Mouse (Mus musculus) stomach, embryonic 14.5 days (tissue): ENCODE results near the gene Lalba. TPM values are rescaled to one million over a fixed set of nuclear protein-coding genes. Genes with fewer than 3 reads are reported as not detected.

Source experiments
- ATAC-seq: fragments of 200-750 bp; cut with Nextera tagmentation; 2 replicates; pipeline ENCODE4 v1.8.0; 2017; ENCODE audit warnings: low read depth, moderate TSS enrichment; ENCODE audit not compliant: insufficient number of reproducible peaks, insufficient read depth, low FRiP score
- H3K27ac ChIP-seq: fragments of 300-500 bp; sonication (generic); 2 replicates; pipeline ENCODE4 v1.5.1; 2014; ENCODE audit warnings: mild to moderate bottlenecking, low read length, moderate library complexity, mixed read lengths
- H3K27me3 ChIP-seq: fragments of 300-500 bp; sonication (generic); 2 replicates; pipeline ENCODE4 v1.6.1; 2014; ENCODE audit warnings: low read length, control low read depth, mixed read lengths; ENCODE audit not compliant: control insufficient read depth, insufficient read depth
- H3K36me3 ChIP-seq: fragments of 300-500 bp; sonication (generic); 2 replicates; pipeline ENCODE4 v1.6.1; 2014; ENCODE audit warnings: mild to moderate bottlenecking, control low read depth, low read length, moderate library complexity, mixed read lengths; ENCODE audit not compliant: control insufficient read depth, insufficient read depth
- H3K4me1 ChIP-seq: fragments of 300-500 bp; sonication (generic); 2 replicates; pipeline ENCODE4 v1.6.1; 2014; ENCODE audit warnings: low read length, control low read depth, mixed read lengths; ENCODE audit not compliant: control insufficient read depth, insufficient read depth
- H3K4me2 ChIP-seq: fragments of 300-500 bp; sonication (generic); replicated peaks from 2 replicates; pipeline ENCODE4 v1.6.1; 2014; ENCODE audit warnings: low read depth, low read length, control low read depth
- H3K4me3 ChIP-seq: fragments of 300-500 bp; sonication (generic); 2 replicates; pipeline ENCODE4 v1.5.1; 2014; ENCODE audit warnings: low read depth, low read length, control low read depth
- H3K9ac ChIP-seq: fragments of 300-500 bp; sonication (generic); replicated peaks from 2 replicates; pipeline ENCODE4 v1.6.1; 2014; ENCODE audit warnings: low read depth, mild to moderate bottlenecking, control low read depth, low read length, moderate library complexity, mixed read lengths
- H3K9me3 ChIP-seq: fragments of 300-500 bp; sonication (generic); 2 replicates; pipeline ENCODE4 v1.6.1; 2016; ENCODE audit warnings: low read depth, low read length, control low read depth; ENCODE audit not compliant: control insufficient read depth
- WGBS: fragments of 180-500 bp; shearing (Covaris S2); extraction: QIAGEN DNeasy Blood & Tissue Kit; methylation state at CpG from one replicate; pipeline ENCODE4 v1.1.7; 2014; 5-methylcytosine and 5-hydroxymethylcytosine counted together
- polyA plus RNA-seq: library from polyadenylated mRNA; unstranded; fragments of >200 nt; fragmentation: Nextera tagmentation; extraction: Ambion mirVana; gene quantifications from 2 replicates; pipeline ENCODE4 v1.2.1, GENCODE M21; 2014

The Lalba gene
- polyA plus RNA-seq, 1 experiment from 2014 or later, result not detected

GRCm38 (mm10) chr15:98506253-98506957 lies 23.9 kb upstream of the Lalba start:
- H3K4me1 ChIP-seq, result 0 out of 2 replicates have a peak, but pooled peaks cover 3% of the 10 kb centered on the region
- no peak overlapping the region for H3K4me2 ChIP-seq
- H3K36me3 ChIP-seq, result no peaks in the 10 kb centered on the region
- H3K9me3 ChIP-seq, result no peaks in the 10 kb centered on the region
- WGBS, result 69% methylated on average over 9 of the region's 9 CpGs
- ATAC-seq, result no peak
- no peaks in the 10 kb centered on the region for H3K27me3 ChIP-seq
- H3K9ac ChIP-seq, result no peak overlapping the region
- no peak overlapping the region for H3K27ac ChIP-seq
- no peak overlapping the region for H3K4me3 ChIP-seq

GRCm38 (mm10) chr15:98504514-98504913 lies 22.0 kb upstream of the Lalba start:
- no peaks in the 10 kb centered on the region for H3K4me1 ChIP-seq
- H3K4me2 ChIP-seq, result no peak overlapping the region
- no peak overlapping the region for H3K4me3 ChIP-seq
- 17% methylated on average over 18 of the region's 18 CpGs for WGBS
- ATAC-seq, result no peak; the same call in 1 of the 2 replicates
- H3K27ac ChIP-seq, result no peak overlapping the region
- no peaks in the 10 kb centered on the region for H3K36me3 ChIP-seq
- H3K9me3 ChIP-seq, result no peaks in the 10 kb centered on the region
- no peaks in the 10 kb centered on the region for H3K27me3 ChIP-seq
- no peak overlapping the region for H3K9ac ChIP-seq

DNA sequence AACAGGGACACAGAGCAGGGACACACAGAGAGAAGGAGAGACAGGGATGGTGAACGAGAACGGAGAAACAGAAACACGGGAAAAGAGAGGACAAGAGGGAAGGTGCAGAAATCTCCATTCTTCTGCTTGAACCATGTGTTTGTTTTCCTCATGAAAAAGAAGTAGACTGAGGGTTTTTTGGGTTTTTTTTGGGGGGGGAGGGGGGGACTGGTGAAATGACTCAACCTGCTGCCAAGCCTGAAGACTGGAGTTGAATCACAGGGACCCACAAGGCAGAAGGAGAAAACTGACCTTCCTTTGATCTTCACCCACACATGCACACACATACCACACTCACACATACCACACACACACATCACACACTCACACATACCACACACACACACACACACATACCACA lies 20.8 kb upstream of the Lalba start:
- no peak for ATAC-seq
- no peak overlapping the region for H3K9ac ChIP-seq
- H3K27ac ChIP-seq, result no peak overlapping the region
- H3K4me3 ChIP-seq, result no peak overlapping the region
- no peaks in the 10 kb centered on the region for H3K27me3 ChIP-seq
- H3K9me3 ChIP-seq, result no peaks in the 10 kb centered on the region
- no peaks in the 10 kb centered on the region for H3K36me3 ChIP-seq
- WGBS, result 73% methylated on average over 3 of the region's 3 CpGs
- no peak overlapping the region for H3K4me2 ChIP-seq
- no peaks in the 10 kb centered on the region for H3K4me1 ChIP-seq

GRCm38 (mm10) chr15:98497631-98498030 lies 15.1 kb upstream of the Lalba start:
- no peak overlapping the region for H3K27ac ChIP-seq
- H3K9me3 ChIP-seq, result no peaks in the 10 kb centered on the region
- no peak overlapping the region for H3K4me2 ChIP-seq
- no peak for ATAC-seq
- H3K4me3 ChIP-seq, result no peak overlapping the region
- H3K4me1 ChIP-seq, result no peaks in the 10 kb centered on the region
- no peak overlapping the region for H3K9ac ChIP-seq
- no peaks in the 10 kb centered on the region for H3K27me3 ChIP-seq
- WGBS, result 83% methylated on average over 17 of the region's 17 CpGs
- H3K36me3 ChIP-seq, result no peaks in the 10 kb centered on the region

- no peak within 1 kb of the TSS for H3K4me2 ChIP-seq
- H3K4me3 ChIP-seq, result no peak within 1 kb of the TSS
- H3K9me3 ChIP-seq, result no peaks in the 10 kb centered on the region
- no peak within 1 kb of the TSS for H3K27ac ChIP-seq
- H3K27me3 ChIP-seq, result no peaks in the 10 kb centered on the region
- H3K36me3 ChIP-seq, result no peaks in the 10 kb centered on the region
- 60% methylated on average over 4 of the region's 4 CpGs for WGBS
- no peaks in the 10 kb centered on the region for H3K4me1 ChIP-seq
- ATAC-seq, result no peak
- no peak within 1 kb of the TSS for H3K9ac ChIP-seq
Measured at GRCm38 (mm10) chr15:98492102-98492501, 9.6 kb upstream of the Lalba start, which contains the start of gene Olfr279. TSS of gene Olfr279 (plus strand) at chr15:98492402.

DNA sequence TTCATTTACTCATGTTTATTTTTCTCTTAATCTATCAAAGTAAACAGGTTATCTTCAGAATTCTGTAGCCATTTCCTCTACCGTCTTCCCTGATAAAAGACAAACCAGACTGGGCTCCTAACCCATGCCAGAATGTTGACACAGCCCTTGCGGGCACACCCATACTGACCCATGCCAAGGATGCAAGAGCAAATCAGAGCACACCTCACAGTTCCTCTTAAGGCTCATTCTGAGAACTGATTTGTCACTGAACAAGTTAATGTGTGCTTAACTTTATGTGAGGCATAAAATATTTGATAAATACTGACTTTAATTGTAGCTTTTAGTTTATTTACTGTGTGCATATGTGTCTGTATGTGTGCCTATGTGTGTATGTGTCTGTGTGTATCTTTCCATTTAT lies 8.8 kb upstream of the Lalba start:
- Histone ChIP-seq H3K4me3 (no peak overlapping the region), H3K9ac (no peak overlapping the region), H3K9me3 (no peaks in the 10 kb centered on the region), H3K4me2 (no peak overlapping the region), H3K27me3 (no peaks in the 10 kb centered on the region), H3K36me3 (no peaks in the 10 kb centered on the region), H3K4me1 (no peaks in the 10 kb centered on the region), H3K27ac (no peak overlapping the region)
- 53% methylated on average over 2 of the region's 2 CpGs for WGBS
- ATAC-seq, result no peak

- WGBS, result 92% methylated on average over 8 of the region's 8 CpGs
- H3K36me3 ChIP-seq, result no peaks in the 10 kb centered on the region
- H3K9me3 ChIP-seq, result no peaks in the 10 kb centered on the region
- no peak overlapping the region for H3K4me2 ChIP-seq
- ATAC-seq, result no peak
- H3K9ac ChIP-seq, result no peak overlapping the region
- H3K27me3 ChIP-seq, result no peaks in the 10 kb centered on the region
- H3K27ac ChIP-seq, result no peak overlapping the region
- H3K4me1 ChIP-seq, result no peaks in the 10 kb centered on the region
- no peak overlapping the region for H3K4me3 ChIP-seq
Measured at GRCm38 (mm10) chr15:98486433-98487021, 4.0 kb upstream of the Lalba start.

- Histone ChIP-seq H3K9ac (no peak overlapping the region), H3K9me3 (no peaks in the 10 kb centered on the region), H3K4me1 (no peaks in the 10 kb centered on the region), H3K4me2 (no peak overlapping the region), H3K27me3 (no peaks in the 10 kb centered on the region), H3K36me3 (no peaks in the 10 kb centered on the region), H3K4me3 (no peak overlapping the region), H3K27ac (peak overlapping the region; percentile 39; the same call in 1 of the 2 replicates)
- ATAC-seq, result no peak
- WGBS, result 55% methylated on average over 18 of the region's 18 CpGs
Measured at GRCm38 (mm10) chr15:98483907-98484886, 1.7 kb upstream of the Lalba start.
